Mouse (Mus musculus): ENCODE measurements around the gene Plcg1.

DNA sequence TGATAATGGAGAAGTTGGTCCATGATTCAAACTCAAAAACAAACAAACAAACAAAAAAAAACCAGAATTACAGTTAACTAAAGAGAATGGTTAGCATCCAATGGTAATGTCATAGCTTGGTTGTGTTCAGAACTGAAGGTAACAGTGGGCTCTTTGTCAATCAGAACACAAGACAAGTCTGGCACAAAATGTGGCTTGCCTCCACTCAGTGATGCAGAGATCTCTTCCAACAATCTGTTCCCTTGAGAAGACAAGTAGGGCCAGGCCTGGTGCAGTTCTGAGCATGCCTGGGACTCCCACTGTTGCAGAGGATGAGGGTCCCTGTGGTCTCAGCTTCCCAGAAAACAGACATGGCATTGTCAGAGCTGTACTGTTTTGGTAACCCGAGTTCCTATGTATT, 39.8 kb downstream of the Plcg1 start:
- TF ChIP-seq EP300 (IDR thresholded peaks at IDR 0.05; ENCODE audit: low read depth) = no peak
- no peak for TF ChIP-seq CTCF (IDR thresholded peaks at IDR 0.05; ENCODE audit: low read depth)

Data from heart, postnatal 0 days (tissue).